Mouse (Mus musculus): Measurements from ENCODE around the gene Bcr. TPM values are rescaled to one million over a fixed set of nuclear protein-coding genes. Genes with fewer than 3 reads are reported as not detected.

Gene Bcr
- polyA plus RNA-seq, 1 experiment from 2014 or later: 11.7 TPM

GRCm38 (mm10) chr10:75119396-75119795, 59.0 kb downstream of the Bcr start:
- Histone ChIP-seq H3K27ac (no peak overlapping the region), H3K9ac (no peak overlapping the region), H3K36me3 (no peaks in the 10 kb centered on the region), H3K4me1 (replicated peaks) (peaks cover 23% of the 10 kb centered on the region), H3K9me3 (no peaks in the 10 kb centered on the region), H3K27me3 (replicated peaks) (no peaks in the 10 kb centered on the region), H3K4me2 (replicated peaks) (no peak overlapping the region), H3K4me3 (replicated peaks) (no peak overlapping the region)
- peak; percentile 46 for ATAC-seq
- WGBS: 59% methylated on average over 3 of the region's 3 CpGs

- 60% methylated on average over 5 of the region's 5 CpGs for WGBS
- Histone ChIP-seq H3K4me3 (replicated peaks) (no peak overlapping the region), H3K27me3 (replicated peaks) (no peaks in the 10 kb centered on the region), H3K9me3 (no peaks in the 10 kb centered on the region), H3K36me3 (no peaks in the 10 kb centered on the region), H3K4me2 (replicated peaks) (no peak overlapping the region), H3K27ac (no peak overlapping the region), H3K4me1 (replicated peaks) (peaks cover 23% of the 10 kb centered on the region), H3K9ac (no peak overlapping the region)
- ATAC-seq: no peak
Observed at GRCm38 (mm10) chr10:75120176-75120575, 59.8 kb downstream of the Bcr start.

- ATAC-seq: peak; percentile 26; the same call in 1 of the 2 replicates
Observed at GRCm38 (mm10) chr10:75121028-75121427, 60.6 kb downstream of the Bcr start.

GRCm38 (mm10) chr10:75125577-75125976, 65.2 kb downstream of the Bcr start:
- H3K36me3 ChIP-seq: no peaks in the 10 kb centered on the region
- no peak overlapping the region for H3K4me3 ChIP-seq (replicated peaks)
- H3K27me3 ChIP-seq (replicated peaks): no peaks in the 10 kb centered on the region
- H3K4me1 ChIP-seq (replicated peaks): peaks cover 4% of the 10 kb centered on the region; the same call in 1 of the 2 replicates
- no peak for ATAC-seq
- H3K4me2 ChIP-seq (replicated peaks): no peak overlapping the region
- no peak overlapping the region for H3K9ac ChIP-seq
- 78% methylated on average over 4 of the region's 4 CpGs for WGBS
- no peaks in the 10 kb centered on the region for H3K9me3 ChIP-seq
- H3K27ac ChIP-seq: no peak overlapping the region

More at GRCm38 (mm10) chr10:75121028-75121427, 60.6 kb downstream of the Bcr start:
- Histone ChIP-seq H3K9ac (no peak overlapping the region), H3K4me2 (replicated peaks) (no peak overlapping the region), H3K4me3 (replicated peaks) (no peak overlapping the region), H3K4me1 (replicated peaks) (peaks cover 22% of the 10 kb centered on the region), H3K27ac (no peak overlapping the region), H3K36me3 (no peaks in the 10 kb centered on the region), H3K9me3 (no peaks in the 10 kb centered on the region), H3K27me3 (replicated peaks) (no peaks in the 10 kb centered on the region)
- 70% methylated on average over 5 of the region's 5 CpGs for WGBS

GRCm38 (mm10) chr10:75129283-75129710, 68.9 kb downstream of the Bcr start:
- Histone ChIP-seq H3K9me3 (no peaks in the 10 kb centered on the region), H3K4me3 (replicated peaks) (no peak overlapping the region), H3K4me1 (replicated peaks) (no peaks in the 10 kb centered on the region; the same call in 1 of the 2 replicates), H3K27me3 (replicated peaks) (no peaks in the 10 kb centered on the region), H3K4me2 (replicated peaks) (no peak overlapping the region), H3K9ac (no peak overlapping the region), H3K36me3 (peaks cover 9% of the 10 kb centered on the region), H3K27ac (no peak overlapping the region)
- no peak for ATAC-seq
- WGBS: 80% methylated on average over 7 of the region's 7 CpGs

GRCm38 (mm10) chr10:75130372-75131046, 70.1 kb downstream of the Bcr start:
- Histone ChIP-seq H3K36me3 (peaks cover 9% of the 10 kb centered on the region), H3K4me2 (replicated peaks) (peak overlapping the region; percentile 23; the same call in 1 of the 2 replicates), H3K27me3 (replicated peaks) (no peaks in the 10 kb centered on the region), H3K4me1 (replicated peaks) (no peaks in the 10 kb centered on the region; the same call in 1 of the 2 replicates), H3K4me3 (replicated peaks) (no peak overlapping the region), H3K27ac (peak overlapping the region; percentile 24), H3K9ac (no peak overlapping the region), H3K9me3 (no peaks in the 10 kb centered on the region)
- peak; percentile 84 for ATAC-seq
- 73% methylated on average over 4 of the region's 4 CpGs for WGBS

- Histone ChIP-seq H3K36me3 (peaks cover 17% of the 10 kb centered on the region), H3K27ac (no peak overlapping the region)
Observed at GRCm38 (mm10) chr10:75131625-75132024, 71.2 kb downstream of the Bcr start.

GRCm38 (mm10) chr10:75134861-75135517, 74.6 kb downstream of the Bcr start:
- no peak overlapping the region for H3K4me3 ChIP-seq (replicated peaks)
- WGBS: 89% methylated on average over 15 of the region's 15 CpGs
- no peaks in the 10 kb centered on the region for H3K9me3 ChIP-seq
- no peak for ATAC-seq
- no peaks in the 10 kb centered on the region for H3K27me3 ChIP-seq (replicated peaks)
- no peak overlapping the region for H3K27ac ChIP-seq
- no peak overlapping the region for H3K4me2 ChIP-seq (replicated peaks)
- no peak overlapping the region for H3K9ac ChIP-seq
- peaks cover 22% of the 10 kb centered on the region for H3K36me3 ChIP-seq
- no peaks in the 10 kb centered on the region; the same call in 1 of the 2 replicates for H3K4me1 ChIP-seq (replicated peaks)

More at GRCm38 (mm10) chr10:75131625-75132024, 71.2 kb downstream of the Bcr start:
- peak; percentile 68 for ATAC-seq
- H3K9me3 ChIP-seq: no peaks in the 10 kb centered on the region
- H3K9ac ChIP-seq: no peak overlapping the region
- H3K27me3 ChIP-seq (replicated peaks): no peaks in the 10 kb centered on the region
- WGBS: 70% methylated on average over 8 of the region's 8 CpGs
- no peak overlapping the region for H3K4me2 ChIP-seq (replicated peaks)
- no peaks in the 10 kb centered on the region; the same call in 1 of the 2 replicates for H3K4me1 ChIP-seq (replicated peaks)
- H3K4me3 ChIP-seq (replicated peaks): no peak overlapping the region

- Histone ChIP-seq H3K27me3 (replicated peaks) (no peaks in the 10 kb centered on the region), H3K4me2 (replicated peaks) (no peak overlapping the region), H3K4me1 (replicated peaks) (no peaks in the 10 kb centered on the region; the same call in 1 of the 2 replicates), H3K9ac (no peak overlapping the region), H3K9me3 (no peaks in the 10 kb centered on the region), H3K27ac (no peak overlapping the region), H3K4me3 (replicated peaks) (no peak overlapping the region), H3K36me3 (peaks cover 22% of the 10 kb centered on the region)
- WGBS: 85% methylated on average over 21 of the region's 21 CpGs
- no peak for ATAC-seq
Observed at GRCm38 (mm10) chr10:75135518-75136162, 75.2 kb downstream of the Bcr start.

GRCm38 (mm10) chr10:75137148-75137547, 76.8 kb downstream of the Bcr start:
- Histone ChIP-seq H3K9me3 (no peaks in the 10 kb centered on the region), H3K4me1 (replicated peaks) (no peaks in the 10 kb centered on the region), H3K27me3 (replicated peaks) (no peaks in the 10 kb centered on the region), H3K4me2 (replicated peaks) (no peak overlapping the region), H3K9ac (no peak overlapping the region), H3K27ac (no peak overlapping the region), H3K36me3 (peaks cover 26% of the 10 kb centered on the region), H3K4me3 (replicated peaks) (no peak overlapping the region)
- no peak for ATAC-seq
- 73% methylated on average over 3 of the region's 3 CpGs for WGBS

GRCm38 (mm10) chr10:75145221-75145620, 84.8 kb downstream of the Bcr start:
- Histone ChIP-seq H3K27me3 (replicated peaks) (no peaks in the 10 kb centered on the region), H3K27ac (no peak overlapping the region), H3K4me1 (replicated peaks) (no peaks in the 10 kb centered on the region), H3K4me3 (replicated peaks) (no peak overlapping the region), H3K9me3 (no peaks in the 10 kb centered on the region), H3K9ac (no peak overlapping the region), H3K4me2 (replicated peaks) (no peak overlapping the region), H3K36me3 (peaks cover 11% of the 10 kb centered on the region; the same call in 1 of the 2 replicates)
- no peak for ATAC-seq
- 79% methylated on average over 17 of the region's 17 CpGs for WGBS

GRCm38 (mm10) chr10:75146001-75146400, 85.6 kb downstream of the Bcr start:
- Histone ChIP-seq H3K27me3 (replicated peaks) (no peaks in the 10 kb centered on the region), H3K27ac (no peak overlapping the region), H3K9ac (no peak overlapping the region), H3K36me3 (peaks cover 8% of the 10 kb centered on the region; the same call in 1 of the 2 replicates), H3K4me3 (replicated peaks) (no peak overlapping the region), H3K4me1 (replicated peaks) (no peaks in the 10 kb centered on the region), H3K4me2 (replicated peaks) (no peak overlapping the region), H3K9me3 (no peaks in the 10 kb centered on the region)
- 82% methylated on average over 4 of the region's 4 CpGs for WGBS
- no peak for ATAC-seq
